Mouse (Mus musculus) monocyte, adult 5-6 weeks (primary cell): Measurements from ENCODE around the gene Auts2. TPM values are rescaled to one million over a fixed set of nuclear protein-coding genes. Genes with fewer than 3 reads are reported as not detected.
A peak's percentile ranks its signal among the peaks of the same experiment; 100 is the strongest.

ENCODE experiments used
- ATAC-seq: fragments of 153-309, 156-312 bp; replicated peaks from 2 replicates; pipeline ENCODE4 v1.8.0; 2017; ENCODE audit warnings: mild to moderate bottlenecking; ENCODE audit not compliant: low TSS enrichment, insufficient number of reproducible peaks, severe bottlenecking, poor library complexity, low FRiP score
- total RNA-seq: library from RNA; stranded (forward); fragments of 200-1000, 200-491, 200-594 nt; gene quantifications from 3 replicates; pipeline ENCODE4 v1.2.3, GENCODE M21; 2017

Gene Auts2
- total RNA-seq, 1 experiment from 2014 or later, result not detected

- ATAC-seq, result 0 out of 2 replicates have a peak, but pooled peaks have one; percentile 53
These were observed 117.3 kb downstream of the Auts2 start for GRCm38 (mm10) chr5:132425792-132426309.

- no peak for ATAC-seq
These were observed 132.7 kb downstream of the Auts2 start for GRCm38 (mm10) chr5:132410338-132410852.

- no peak for ATAC-seq
These were observed 134.1 kb downstream of the Auts2 start for GRCm38 (mm10) chr5:132408892-132409575.

GRCm38 (mm10) chr5:132400556-132400955 lies 142.6 kb downstream of the Auts2 start:
- no peak for ATAC-seq

- ATAC-seq, result no peak
These were observed 143.7 kb downstream of the Auts2 start for GRCm38 (mm10) chr5:132399486-132399885.

- ATAC-seq, result no peak
These were observed 147.2 kb downstream of the Auts2 start for GRCm38 (mm10) chr5:132395922-132396321.

- no peak for ATAC-seq
These were observed 148.2 kb downstream of the Auts2 start for GRCm38 (mm10) chr5:132394800-132395575.

- ATAC-seq, result no peak
These were observed 151.0 kb downstream of the Auts2 start for GRCm38 (mm10) chr5:132391831-132392763.

- ATAC-seq, result no peak
These were observed 154.4 kb downstream of the Auts2 start for GRCm38 (mm10) chr5:132388746-132389145.

GRCm38 (mm10) chr5:132385244-132385855 lies 157.8 kb downstream of the Auts2 start:
- no peak for ATAC-seq

GRCm38 (mm10) chr5:132380261-132380660 lies 162.9 kb downstream of the Auts2 start:
- no peak for ATAC-seq

- no peak for ATAC-seq
These were observed 164.2 kb downstream of the Auts2 start for GRCm38 (mm10) chr5:132378977-132379376.

GRCm38 (mm10) chr5:132375130-132375529 lies 168.0 kb downstream of the Auts2 start:
- no peak for ATAC-seq

- no peak for ATAC-seq
These were observed 169.6 kb downstream of the Auts2 start for GRCm38 (mm10) chr5:132373471-132374075.

GRCm38 (mm10) chr5:132372605-132373004 lies 170.5 kb downstream of the Auts2 start:
- no peak for ATAC-seq

- ATAC-seq, result no peak
These were observed 174.5 kb downstream of the Auts2 start for GRCm38 (mm10) chr5:132368678-132369088.

- no peak for ATAC-seq
These were observed 181.9 kb downstream of the Auts2 start for GRCm38 (mm10) chr5:132361276-132361675.

- no peak for ATAC-seq
These were observed 185.4 kb downstream of the Auts2 start for GRCm38 (mm10) chr5:132357726-132358125.
